Mouse (Mus musculus) cerebellum, adult 8-10 months (tissue): ENCODE measurements around the gene Gm42674.

Experiments
- DNase-seq: peaks from one replicate; pipeline ENCODE4 v3.0.0; 2022

The Gm42674 gene

DNA sequence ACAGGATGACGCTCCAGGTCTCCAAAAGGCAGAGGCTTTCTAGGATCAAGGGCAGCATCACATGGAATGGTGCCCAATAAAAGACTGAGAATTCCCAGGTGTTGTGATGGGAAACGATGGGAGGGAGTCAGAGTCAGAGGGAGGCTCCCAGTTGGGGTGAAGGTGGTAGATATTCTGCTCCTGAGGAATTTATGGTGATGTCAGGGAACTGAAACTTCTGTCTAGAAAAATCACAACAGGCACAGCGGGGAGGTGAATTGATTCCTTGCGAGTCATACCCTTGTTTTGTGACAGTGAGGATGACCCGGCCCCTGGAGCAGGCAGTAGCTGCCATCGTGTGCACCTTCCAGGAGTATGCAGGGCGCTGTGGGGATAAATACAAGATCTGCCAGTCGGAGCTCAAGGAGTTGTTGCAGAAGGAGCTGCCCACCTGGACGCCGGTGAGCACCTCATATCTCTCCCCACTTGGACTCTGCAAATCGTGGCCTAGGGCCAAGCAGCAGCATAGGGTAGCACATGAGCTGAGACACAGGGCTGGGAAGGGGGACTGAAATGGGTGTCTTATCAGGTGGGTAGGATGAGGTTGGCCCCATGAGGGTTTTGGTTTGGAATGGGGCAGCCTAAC is at the start of gene Gm42674:
Gene Gm42674 (plus strand): TSS at position 419 of the 625 bp plus-strand sequence.
- no peak for DNase-seq

DNA sequence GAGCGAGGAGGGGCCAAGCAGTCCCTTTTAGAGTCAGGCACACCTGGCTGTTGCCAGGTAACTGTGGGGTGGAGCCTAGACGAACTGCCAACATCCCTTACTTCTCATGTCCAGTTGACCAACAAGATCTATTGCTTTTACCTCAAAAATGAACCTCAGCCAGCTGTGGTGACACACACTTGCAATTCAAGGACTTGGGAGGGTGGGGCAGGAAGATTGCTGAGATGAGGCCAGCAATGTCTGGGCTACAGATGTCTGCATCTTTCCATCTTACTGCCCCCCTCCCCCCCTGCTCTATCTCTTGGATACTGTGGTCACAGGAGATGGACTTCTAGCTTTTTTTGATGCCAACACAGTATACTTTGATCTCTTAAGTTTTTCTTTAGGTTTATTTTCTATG is 49.5 kb upstream of the Gm42674 start:
- no peak for DNase-seq

DNA sequence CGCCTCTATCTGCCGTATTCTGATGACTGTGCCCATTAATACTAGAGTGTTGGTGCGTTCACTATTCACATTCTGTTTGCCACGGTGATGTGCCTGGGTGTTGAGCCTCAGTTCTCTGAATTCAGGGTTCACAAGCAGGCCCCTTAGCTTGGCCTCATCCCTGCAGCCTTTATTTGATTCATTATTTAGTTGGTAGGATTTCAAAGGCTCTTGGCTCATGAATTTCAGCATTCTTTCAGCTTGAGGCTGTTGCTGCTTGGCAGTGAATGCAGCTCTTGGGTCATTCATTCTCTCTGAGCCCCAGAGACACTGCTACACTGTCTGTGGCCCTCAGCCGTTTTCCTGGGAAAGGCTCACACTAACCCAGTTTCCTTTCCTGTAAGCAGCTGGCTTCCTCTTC is 45.8 kb upstream of the Gm42674 start:
- DNase-seq, result no peak

DNA sequence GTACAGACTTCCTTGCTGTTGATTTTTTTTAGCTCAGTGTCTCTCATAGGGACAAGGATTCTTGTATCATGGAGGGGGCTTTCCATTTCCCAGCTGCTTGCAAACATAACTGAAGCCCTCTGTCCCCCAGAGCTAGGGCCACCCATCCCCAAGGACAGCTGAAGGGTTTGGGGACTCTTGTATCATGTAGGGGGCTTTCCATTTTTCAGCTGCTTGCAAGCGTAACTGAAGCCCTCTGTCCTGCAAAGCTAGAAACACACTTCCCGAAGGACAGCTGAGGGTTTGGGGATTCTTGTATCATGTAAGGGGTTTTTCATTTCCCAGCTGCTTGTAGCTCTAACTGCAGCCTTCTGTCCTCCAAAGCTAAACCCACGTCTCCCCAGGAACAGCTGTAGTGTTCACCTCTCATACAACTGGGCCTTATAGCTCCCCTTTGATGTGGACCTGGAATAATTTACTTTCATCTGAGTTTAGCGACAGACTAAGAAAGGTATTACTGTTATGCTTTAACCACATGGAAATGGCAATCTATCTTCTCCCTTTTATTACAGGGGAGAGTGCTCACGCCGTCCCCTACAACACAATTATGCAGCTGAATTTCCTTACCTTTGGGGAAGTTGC is 41.6 kb upstream of the Gm42674 start, which contains the start of gene S100a3:
Gene S100a3 (plus strand): TSS at position 571 of the 621 bp plus-strand sequence.
- no peak for DNase-seq

DNA sequence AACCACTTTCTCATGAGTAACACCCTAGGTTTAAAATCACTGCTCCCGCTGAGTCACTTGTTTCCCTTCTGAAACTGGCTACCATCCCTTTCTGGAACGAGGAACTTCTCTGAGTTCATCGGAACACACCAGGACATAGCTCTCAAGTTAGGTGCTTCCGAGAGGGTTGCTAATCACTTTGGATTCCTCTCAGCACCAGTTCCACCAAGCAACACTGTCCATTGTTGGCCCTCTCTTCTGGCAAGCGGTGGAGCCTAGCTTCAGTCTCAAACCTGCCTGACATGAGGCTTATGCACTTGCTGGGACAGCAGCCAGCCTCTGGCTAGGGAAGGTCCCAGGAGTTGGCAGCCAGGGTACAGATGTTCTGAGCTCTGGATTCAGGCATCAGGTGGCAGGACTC is 27.0 kb upstream of the Gm42674 start:
- no peak for DNase-seq

DNA sequence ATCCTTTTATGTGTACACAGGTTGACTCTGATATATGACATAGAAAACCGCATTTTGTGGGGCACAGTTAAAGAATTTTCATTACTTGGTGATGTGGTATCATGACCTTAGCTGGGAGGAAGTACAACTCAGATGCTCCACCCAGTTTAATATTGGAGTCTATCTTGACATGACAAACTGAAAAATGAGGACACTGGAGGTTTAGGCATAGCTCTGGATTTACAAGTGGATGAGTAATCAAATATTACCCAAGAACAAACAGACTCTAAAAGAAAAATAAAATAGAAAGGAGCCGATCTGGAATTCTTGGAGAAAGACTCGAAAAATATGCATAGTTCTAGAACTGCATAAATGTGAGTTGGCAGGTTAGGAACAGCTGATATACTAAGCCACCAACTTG is 26.4 kb upstream of the Gm42674 start:
- DNase-seq, result no peak

DNA sequence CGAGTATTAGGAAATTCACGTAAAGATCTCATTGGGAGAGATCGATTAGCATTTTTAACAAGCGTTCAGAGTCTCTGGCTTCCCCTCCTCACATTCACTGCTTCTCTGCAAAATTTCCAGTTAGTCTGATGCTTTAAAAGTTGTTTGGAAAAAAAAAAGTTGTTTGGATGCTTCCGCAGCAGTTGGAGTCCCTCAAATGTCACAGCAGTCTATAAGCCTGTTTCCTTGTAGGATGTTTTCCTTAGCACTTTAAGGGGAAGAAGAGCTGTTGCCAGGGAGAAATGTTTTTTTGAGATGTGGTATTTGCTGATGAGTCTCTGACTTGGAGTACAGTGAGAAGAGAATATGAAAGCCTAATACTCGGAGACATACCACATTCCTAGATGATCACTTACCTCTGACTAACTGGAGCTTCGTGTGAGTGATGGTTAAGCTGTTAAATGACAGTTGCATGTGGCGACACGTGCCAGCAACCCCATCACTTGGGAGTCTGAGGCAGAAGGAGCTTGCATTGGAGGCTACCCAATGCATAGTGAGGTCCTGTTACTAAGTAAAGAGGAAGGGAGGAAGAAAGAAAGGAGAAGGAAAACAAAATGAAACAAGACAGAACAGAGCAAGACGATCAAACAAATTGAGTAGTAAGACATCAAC is 25.2 kb upstream of the Gm42674 start:
- DNase-seq, result no peak

DNA sequence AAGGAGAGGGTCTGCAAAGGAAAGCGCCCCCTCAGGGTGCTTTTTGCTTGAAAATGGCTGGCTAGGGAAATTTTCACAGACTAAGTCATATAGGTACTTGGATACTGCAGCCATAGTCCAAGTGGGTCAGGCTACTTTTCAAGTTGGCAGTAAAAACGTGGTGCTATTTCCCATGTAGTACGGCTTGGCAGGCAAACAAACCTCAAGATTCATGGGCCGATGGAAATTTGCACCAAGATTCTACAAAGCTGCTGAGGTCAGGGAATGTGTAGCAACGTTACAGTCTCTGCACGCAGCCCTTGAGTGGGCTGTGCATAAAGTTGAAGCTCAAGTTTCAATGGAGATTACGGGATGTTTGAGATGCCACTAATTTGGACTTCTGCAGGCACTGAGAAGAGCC is 22.3 kb upstream of the Gm42674 start:
- DNase-seq, result no peak

DNA sequence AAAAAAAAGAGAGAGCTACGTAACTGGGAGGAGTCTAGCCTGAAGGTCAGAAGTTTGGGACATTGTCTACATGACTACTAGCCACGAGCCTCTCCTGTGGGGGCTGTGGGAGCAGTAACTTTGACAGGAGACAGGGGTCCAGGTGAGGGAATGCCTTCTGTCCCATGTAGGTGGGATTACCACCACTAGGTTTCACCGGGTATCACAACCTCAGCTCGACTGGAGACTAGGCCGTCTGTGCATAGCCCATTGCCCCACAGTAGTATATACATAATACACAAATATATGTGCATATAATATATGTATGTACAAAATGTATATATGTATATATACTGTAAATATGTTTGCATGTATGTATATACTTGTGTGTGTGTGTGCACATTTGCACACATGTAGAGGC is 20.6 kb upstream of the Gm42674 start:
- no peak for DNase-seq

DNA sequence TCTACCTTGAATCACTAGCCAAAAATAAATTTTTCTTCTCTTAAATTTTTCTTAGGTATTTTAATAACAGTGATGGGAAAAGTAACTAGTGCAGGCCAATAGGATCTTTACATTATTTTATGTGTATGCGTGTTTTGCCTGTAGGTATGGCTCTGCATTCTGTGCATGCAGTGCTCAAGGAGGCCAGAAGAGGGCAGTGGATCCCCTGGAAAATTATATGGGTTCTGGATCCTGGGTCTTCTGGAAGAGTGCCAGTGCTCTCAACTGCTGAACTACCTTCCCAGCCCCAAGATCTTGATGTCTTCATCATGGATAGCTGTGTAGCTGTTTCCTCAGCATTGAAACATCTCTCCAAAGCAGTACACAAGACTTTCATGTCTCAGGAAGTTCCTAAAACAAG is 19.5 kb upstream of the Gm42674 start:
- no peak for DNase-seq

DNA sequence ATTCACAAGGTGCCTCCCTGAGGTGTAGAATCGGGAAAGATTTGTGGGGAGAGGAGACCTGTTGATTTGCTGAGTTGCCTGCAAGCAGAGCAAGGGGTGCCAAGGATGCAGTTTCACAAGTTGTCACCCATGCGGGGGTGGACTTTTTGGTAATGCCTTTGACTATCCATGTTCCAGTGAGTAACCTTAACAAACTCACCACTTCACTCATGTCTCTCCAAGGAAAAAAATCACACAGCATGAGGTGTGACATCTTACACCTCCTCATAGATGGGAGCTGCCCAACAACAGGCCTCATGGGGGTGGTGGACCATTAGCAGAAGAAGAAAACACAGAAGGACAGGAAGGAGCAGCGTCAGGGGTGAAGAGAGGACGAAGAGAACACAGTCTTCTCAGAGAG is 19.1 kb upstream of the Gm42674 start:
- no peak for DNase-seq

DNA sequence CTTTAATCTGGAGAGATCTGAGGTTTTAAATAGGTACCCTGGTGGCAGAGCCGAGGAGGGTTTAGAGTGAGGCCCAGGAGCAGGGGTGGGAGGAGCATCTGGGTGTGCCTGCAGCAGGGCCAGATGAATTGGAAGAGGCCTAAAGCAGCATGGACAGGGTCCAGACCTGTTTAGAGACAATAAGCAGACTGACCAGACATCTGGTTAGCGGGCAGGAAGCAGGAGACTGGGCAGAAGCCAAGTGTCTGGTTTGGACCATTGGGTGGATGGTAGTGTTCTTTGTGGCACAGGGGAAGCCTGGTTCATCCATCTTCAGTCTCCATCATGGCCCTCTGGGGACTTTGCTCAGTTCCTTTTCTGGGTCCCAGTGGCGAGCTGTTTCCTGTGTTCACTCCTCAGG is 17.8 kb upstream of the Gm42674 start:
- no peak for DNase-seq

DNA sequence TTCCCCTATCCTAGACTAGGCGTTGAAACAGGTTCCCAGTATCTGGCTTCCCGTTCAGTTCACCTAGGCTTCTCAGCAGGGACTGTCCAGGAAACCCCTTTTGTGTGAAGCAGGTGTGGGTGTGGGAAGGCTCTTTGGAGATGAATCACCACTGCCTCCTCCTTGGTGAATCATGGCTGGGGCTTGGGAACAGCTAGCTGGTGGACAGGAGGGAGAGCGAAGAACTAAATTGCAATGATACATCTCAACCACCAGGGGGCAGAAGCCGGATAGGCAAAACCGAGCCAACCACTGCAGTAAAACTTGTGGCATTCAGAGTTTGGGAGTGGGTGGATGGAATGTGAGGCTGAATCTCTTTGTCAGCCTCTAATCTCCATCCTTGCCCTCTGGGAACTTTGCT is 16.1 kb upstream of the Gm42674 start:
- DNase-seq, result peak; percentile 28

DNA sequence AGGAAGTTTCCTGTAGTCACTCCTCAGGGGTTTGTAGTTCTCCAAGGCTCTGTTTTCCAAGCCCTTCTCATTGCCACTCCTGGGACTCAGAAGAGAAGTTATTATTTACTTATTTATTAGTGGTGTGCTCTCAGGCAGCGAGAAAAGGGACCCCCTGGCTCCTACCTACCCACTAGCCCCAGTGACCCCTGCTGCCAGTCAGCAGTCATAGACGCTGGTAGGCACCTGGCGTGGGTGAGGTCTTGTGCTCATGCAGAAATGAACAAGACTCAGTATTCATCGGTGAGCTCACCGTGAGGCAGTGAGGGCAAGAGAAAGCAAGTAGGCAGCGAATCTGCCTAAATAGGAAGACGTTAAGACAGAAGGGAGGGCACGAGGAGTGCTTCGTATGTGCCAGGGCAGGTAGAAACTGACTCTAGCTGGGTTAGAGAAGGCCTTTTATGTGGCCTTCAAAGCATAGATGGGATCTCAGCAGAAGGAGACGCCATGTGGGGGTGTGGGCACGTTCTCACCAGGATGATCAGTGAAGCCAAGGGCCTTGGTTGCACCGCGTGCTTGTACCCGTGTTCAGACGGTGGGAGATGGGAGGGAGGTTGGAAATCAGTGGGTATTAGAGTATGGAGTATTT is 15.6 kb upstream of the Gm42674 start:
- no peak for DNase-seq

DNA sequence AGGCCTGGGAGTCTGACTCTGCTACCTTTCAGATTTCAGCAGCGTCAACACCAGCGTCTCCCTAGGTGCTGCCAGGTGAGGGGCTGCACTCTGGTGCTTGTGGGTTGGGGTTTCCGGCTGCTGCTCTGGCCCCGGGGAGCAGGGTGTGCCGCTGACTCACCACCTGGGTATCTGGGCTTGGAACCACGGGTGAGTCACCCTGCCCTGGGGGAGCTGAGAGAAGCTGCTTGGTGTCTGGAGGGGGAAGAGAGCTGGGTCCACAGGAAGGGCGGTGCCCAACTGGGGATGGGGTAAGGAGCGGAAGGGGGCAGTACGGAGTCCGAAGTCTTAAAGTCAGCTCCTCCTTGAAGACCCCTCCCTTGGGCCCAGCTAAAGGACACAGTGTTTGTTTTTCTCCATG is 14.8 kb upstream of the Gm42674 start:
- no peak for DNase-seq

DNA sequence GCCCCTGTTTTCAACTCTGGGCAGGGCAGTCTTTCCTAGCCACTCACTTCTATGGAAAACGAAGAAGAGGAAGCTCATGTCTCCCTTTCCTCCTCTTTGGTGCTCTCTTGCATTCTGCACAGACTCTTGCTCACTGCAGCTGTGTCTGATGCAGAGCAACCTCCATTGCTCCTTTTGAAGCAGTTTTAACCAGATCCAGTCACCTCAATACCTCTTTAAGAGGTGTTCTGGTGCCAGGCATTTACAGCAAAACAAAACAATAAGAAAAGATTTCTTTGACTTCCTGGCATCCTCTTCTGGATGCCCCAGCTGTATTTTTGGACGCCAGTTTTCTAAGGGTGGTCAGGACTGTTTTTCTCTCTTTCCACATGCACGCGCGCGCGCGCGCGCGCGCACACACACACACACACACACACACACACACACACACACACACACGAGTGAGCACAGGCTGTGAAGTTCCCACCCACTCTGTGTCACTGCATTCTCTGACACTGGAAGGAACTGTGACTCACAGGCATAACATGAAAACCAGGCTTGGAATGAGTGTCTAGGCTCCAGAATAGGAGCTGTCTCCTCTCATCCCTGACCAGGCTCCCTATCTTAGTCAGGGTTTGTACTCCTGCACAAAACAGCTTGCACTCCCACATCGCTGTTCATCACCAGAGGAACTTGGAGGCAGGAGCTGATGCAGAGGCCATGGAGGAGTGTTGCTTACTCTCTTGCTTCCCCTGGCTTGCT is 14.2 kb upstream of the Gm42674 start:
- no peak for DNase-seq

DNA sequence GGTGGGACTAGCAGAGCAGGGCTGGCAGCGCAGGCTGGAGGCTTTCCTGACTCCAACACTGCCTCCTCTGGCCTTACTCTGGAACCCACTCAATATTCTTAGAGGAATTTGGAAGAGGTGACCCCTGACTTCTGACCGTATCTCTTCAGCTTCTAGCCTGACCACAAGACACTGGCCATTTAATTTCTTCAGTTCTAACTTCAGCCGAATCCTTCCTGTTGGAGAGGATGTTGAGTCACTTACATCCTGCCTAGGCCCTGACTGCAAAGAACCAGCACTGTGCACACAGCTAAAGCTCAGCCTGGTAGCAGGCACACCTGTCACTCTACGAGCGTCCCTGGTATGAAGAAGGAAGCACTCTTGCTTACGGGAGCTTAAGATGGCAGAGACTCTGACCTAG is 12.3 kb upstream of the Gm42674 start:
- DNase-seq, result no peak

DNA sequence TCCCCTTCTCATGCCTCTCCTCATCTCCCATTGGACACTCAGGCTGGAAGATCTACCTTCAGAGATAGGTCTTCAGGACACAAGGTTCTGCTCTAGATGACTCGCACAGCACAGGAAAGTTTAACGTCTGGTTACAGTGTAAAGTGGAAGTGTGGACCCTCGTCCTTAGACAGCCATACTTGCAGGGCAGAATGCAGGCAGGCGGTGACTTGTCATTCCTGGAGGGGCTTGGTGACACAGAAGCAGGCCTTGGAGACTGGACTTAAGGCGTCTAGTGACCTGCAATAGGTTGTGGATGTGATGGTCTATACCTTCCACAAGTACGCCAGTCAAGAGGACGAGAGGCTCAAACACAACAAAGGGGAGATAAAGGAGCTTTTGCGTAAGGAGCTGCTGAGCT is 11.8 kb upstream of the Gm42674 start, which contains the start of gene S100a2:
Gene S100a2 (plus strand): TSS at position 301 of the 400 bp plus-strand sequence.
- DNase-seq, result no peak

DNA sequence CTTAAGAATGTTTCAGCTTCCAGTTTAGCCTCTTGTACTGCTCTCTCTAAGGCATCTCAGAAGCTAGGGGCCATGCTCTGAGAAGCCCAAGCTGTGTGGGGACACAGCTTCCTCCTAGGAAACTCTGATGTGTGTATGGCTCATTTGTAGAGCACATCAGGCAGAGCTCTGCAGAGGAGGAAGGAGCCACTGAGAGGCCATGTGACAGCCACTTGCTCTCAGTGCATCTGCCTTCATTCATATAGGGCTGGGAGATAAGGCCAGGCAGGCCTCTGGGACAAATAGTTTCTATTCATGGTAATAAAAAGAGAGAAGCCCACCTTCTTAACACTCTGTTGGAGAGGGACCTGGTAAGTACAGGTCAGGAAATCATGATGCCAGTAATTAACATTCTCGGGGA is 7.2 kb upstream of the Gm42674 start:
- DNase-seq, result no peak

DNA sequence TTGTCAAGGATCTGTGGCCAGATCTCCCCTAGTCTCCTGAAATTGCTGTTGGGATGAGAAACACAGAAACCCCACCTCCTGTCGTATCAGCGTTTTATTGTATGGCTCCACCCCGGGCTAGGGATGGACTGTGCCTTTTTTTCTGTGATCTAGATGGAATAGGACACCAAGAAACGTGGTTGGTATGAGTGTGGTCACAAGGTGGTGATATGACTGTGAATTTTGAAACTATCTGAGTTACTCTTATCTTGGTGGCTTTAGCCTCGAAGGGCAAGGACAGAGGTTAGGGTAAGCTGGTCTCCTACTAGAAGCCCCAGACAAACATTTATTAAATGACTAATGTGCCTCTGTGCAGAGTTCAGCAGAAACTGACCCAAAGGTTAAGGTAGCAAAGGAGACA is 6.1 kb upstream of the Gm42674 start:
- DNase-seq, result no peak

DNA sequence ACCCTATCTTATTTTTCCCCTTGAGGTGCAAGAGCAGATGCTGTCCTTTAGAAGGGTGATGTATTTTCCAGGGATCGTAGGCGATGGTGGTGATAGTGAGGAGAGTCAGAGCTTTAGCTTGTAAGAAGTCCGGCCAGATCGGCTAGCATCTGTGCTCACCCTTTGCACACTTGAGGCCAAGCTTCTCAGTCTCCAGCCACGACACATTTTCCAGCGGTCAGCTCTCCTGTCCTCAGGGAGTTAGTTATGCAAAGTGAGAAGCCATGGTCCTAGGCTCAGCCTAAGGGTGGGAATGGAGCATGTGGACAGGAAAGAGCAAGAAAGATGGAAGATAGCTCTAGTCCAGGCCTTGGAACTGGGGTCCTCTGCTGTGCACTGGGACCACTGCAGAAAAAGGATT is 4.9 kb upstream of the Gm42674 start:
- no peak for DNase-seq

DNA sequence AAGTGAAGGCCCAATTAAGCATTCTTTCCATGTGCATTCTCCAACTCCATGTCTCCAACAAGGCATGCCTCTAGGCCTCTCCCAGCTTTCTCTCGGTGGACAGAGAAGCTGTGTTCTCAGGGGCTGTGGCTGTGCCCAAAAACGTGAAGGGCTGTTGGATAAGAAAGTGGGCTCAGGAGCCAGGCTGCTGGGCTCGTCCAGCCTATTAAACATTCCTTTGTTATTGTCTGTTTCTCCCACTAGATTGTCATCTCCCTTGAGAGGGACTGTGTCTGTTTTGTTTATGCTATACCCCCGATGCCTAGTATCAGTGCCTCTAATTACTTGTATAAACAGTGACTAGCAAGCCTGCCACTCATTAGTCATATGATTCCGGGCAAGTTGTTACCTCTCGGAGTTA is 4.0 kb upstream of the Gm42674 start:
- DNase-seq, result no peak

DNA sequence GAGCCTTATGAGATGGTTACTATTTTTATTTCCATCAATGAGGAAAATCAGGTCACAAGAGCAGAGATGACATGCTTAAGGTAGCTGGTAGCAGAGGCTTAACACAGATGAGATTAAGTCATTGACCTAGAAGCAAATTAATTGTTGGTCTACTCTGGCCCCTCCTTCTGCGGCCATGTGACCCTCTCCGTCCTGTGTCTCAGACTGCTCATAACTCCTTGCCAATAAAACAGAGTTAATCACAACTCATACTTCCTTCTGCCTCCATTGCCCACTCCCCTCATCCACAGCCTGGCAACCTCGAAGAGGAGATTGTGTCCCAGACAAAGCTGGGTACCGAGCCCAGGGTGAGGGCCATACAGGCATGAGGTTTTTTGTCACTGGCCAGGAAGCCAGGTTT is 3.5 kb upstream of the Gm42674 start:
- no peak for DNase-seq
